Mouse (Mus musculus) telencephalon, adult 2 months (tissue): ENCODE measurements around the gene Rnf213.

Source experiments
- DNase-seq: peaks from one replicate; pipeline ENCODE4 v3.0.0-alpha.2; 2011; ENCODE audit warnings: low read depth, low spot score

Gene Rnf213

DNA sequence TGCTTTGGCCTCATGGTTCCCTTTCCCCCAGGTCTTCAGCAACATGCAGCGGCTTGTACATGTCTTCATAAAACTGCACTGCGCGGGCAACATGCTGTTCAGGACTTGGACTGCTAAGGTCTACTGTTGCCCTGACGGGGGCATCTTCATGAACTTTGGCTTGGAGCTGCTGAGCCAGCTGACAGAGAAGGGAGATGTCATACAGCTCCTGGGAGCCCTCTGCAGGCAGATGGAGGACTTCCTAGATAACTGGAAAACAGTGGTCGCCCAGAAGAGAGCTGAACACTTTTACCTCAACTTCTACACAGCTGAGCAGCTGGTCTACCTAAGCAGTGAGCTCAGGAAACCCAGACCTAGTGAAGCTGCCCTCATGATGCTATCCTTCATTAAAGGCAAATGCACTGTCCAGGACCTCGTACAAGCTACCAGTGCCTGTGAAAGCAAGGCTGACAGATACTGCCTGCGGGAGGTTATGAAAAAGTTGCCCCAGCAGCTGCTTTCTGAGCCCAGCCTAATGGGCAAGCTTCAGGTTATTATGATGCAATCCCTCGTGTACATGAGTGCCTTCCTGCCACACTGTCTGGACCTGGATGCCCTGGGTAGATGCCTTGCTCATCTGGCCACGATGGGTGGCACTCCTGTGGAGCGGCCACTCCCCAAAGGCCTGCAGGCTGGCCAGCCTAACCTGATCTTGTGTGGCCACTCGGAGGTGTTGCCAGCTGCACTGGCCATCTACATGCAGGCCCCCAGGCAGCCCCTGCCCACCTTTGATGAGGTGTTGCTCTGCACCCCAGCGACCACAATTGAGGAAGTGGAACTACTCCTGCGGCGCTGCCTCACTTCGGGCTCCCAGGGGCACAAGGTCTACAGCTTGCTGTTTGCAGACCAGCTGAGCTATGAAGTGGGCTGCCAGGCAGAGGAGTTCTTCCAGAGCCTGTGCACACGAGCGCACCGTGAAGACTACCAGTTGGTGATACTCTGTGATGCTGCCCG, 43.3 kb downstream of the Rnf213 start:
- no peak for DNase-seq

DNA sequence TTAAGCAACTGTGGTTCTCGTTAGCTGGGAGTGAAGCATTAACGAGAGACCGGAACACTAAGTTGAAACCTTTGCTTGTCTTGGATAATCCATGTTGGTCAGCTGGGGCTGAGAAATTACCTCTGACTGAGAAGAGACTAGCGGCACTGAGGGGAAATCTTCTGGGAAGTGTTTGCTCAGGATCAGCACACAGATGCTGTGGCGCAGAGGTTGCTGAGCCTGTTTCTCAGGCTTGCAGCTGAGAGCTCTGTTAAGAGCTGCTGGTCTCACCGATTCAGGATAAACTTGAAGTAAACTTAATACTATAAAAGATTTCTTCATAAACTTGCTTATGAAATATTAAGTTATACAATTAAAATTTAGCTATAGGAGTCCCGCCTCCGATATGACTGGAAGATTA, 45.9 kb downstream of the Rnf213 start:
- DNase-seq, result no peak

DNA sequence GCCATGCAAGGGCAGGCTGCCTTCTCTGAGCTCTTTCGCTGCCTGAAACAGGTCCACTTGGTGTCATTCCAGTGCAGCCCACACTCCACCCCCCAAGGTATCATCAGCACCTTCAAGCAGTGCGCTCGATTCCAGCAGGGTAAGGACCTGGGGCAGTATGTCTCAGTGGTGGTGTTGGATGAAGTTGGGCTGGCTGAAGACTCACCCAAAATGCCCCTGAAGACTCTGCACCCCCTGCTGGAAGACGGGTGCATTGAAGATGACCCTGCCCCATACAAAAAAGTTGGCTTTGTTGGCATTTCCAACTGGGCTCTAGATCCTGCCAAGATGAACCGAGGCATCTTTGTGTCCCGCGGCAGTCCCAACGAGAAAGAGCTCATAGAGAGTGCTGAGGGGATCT, 49.3 kb downstream of the Rnf213 start:
- no peak for DNase-seq

DNA sequence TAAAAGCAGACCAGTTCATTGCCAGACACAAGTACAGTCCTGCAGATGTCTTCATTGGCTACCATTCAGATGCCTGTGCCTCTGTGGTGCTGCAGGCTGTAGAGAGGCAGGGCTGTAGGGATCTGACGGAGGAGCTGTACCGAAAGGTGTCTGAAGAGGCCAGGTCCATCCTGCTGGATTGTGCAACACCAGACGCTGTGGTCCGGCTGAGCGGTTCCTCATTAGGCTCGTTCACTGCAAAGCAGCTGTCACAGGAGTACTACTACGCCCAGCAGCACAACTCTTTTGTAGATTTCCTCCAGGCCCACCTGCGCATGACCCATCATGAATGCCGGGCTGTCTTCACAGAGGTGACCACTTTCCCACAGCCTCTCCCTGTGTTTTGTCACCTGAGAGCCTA, 50.5 kb downstream of the Rnf213 start:
- DNase-seq, result no peak

DNA sequence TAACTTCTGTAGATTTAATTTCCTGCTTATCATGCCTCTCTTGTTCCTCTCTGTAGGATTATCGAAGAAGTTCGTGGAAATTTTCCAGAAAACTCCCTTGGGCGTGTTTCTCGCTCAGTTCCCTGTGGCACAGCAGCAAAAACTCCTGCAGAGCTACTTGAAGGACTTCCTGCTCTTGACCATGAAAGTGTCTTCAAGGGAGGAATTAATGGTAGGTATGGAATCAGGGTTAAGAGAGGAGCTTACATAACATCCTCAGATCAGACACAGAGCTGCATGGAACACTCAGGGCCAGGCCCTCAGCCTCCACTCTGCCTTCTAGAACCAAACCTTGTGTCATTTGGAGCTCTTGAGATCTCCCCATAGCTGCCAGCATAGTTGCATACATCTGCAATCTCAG, 63.2 kb downstream of the Rnf213 start:
- no peak for DNase-seq

DNA sequence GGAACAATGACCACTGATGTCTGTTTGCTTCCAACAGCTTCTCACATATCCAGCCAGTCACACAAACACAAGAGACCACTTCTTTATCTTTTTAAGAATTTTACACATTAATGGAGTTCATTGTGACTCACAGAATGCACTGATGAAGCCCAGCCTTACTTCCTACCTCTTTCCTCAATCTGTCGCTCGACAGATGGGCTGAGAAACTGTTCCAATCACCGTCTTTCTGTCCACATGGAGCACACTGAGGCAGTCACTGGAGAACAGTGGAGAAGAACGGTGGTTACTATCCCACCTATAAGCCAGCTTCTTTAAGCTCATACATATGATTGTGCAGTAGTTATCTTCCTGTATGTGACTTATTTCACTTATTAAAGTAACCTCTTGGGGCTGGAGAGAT, 85.0 kb downstream of the Rnf213 start:
- DNase-seq, result no peak

DNA sequence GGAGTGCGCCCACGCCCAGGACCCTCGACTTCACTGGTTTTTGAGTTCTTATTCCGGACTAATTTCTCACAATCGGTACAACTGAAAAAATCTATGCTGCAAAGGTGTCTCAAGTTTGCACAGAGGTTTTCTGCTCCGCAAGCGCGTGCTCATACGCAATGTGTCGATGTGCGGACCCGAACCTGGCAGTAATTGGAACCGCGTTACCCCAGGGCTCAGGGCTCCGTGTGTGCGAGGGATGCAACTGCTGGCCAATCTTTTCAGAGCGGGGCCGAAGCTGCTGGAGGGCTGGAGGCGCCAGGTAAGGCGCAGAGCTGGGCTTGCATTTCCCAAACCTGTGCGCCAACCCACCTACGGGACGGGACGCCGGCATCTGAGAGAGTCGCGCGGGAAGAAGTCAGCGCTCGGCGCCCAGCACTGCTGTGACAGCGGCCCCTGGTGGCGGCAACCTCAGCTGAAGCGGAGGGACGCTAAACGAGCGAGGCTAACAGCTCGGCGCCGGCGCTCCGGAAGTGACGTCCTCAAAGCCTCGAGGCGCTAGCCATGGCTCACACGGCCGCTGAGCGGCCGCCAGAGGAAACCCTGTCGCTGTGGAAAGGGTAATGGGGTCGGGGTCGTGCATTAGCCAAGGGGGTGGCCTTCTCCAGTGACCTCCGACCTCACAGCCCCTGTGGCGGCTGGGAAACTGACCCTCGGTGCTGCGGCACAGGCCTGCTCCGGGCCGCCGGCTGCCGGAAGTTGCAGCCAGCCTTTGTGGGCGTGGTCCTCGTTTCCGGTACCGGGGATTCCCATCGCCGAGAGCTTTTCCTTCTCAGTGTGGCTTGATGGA, 98.2 kb downstream of the Rnf213 start, which contains the start of gene Endov:
Gene Endov, plus strand, starts transcription at position 487 of the 829 bp plus-strand sequence.
- peak; percentile 97 for DNase-seq

DNA sequence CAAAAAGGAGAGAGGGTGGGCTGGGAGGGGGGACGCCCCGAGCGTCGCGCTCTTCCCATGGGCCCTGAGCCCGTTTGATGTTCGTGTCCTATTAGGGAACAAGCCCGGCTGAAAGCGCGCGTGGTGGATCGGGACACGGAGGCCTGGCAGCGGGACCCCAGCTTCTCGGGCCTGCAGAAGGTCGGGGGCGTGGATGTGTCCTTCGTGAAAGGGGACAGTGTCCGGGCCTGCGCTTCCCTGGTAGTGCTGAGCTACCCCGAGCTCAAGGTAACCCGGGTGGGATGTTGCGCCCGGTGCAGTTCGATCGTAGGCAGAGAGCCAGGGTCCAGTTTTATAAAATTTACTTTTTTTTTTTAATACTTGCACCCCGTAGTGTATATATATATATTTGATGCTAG, 98.8 kb downstream of the Rnf213 start:
- no peak for DNase-seq

DNA sequence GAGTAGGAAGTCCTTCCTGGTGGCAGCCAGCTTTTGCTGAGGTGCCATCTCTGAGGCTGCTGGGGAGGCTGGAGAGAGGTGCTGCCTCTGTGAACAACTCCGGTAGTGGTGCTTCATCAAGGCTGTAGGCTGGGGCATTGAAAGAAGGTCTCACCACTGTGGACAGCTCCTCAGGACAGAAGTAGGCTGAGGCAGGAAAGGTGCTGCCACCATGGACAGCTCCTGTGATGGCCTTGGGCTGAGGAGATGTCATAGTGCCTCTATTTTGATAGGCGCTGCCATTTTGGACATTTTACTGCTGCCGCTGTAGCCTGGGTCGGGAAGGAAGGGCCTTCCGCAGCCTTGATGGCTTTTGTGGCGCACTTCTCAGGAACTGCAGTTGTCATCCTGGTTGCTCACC, 99.9 kb downstream of the Rnf213 start:
- no peak for DNase-seq

DNA sequence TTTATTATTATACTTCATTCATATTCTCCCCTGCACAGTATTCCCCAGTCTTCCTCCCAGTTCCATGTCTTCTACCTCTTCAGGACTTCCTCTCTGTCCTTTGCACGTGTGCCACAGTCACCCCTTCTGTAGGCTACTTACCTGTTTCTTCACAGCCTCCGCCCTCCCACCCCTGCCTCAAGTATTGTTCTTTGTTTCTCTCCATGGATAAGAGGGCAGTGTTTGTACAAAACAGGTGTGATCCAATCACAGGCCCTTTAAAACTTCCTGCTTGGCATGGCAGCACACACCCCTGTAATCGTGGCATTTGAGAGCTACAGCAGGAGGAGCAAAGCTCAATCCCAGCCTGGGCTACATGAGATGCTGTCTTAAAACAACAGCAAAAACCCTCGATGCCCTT, 100.6 kb downstream of the Rnf213 start:
- no peak for DNase-seq

DNA sequence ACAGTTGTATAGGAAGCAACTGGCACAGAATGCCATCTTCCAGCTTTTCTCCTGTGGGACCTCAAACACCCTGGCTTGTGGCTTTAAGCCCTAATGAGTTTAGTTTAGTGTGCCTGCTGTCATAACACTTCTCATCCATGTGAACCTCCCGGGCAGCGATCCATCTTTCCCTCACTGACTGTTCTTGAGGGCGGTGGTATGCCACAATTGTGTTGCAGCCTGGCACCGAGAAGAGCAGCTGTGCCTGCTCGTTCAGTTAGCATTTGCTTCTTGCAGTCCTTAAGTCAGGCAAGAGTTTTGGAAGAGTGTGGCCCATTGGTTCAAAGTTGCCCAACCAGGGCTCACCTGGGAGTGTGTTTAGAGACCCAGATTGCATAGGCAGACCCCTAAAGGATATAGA, 103.2 kb downstream of the Rnf213 start:
- no peak for DNase-seq

DNA sequence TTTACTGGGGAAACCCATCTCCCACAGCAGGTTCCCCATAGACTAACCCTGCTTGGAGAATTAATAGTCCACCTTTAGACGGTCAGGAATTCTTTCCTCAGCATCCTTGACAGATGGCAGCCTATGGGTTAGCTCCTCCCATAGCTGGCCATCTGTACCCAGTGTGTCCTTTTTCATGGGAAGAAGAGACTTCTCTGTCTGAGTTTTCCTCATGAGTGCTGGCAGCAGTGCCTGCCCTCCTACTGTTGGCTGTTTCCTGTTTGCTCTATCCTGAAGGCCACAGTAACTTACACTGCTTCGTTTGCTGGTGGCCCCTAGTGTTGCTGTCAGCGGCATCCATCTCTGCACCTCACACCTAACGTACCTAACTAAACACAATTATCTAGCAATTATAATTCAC, 104.6 kb downstream of the Rnf213 start:
- DNase-seq, result no peak

DNA sequence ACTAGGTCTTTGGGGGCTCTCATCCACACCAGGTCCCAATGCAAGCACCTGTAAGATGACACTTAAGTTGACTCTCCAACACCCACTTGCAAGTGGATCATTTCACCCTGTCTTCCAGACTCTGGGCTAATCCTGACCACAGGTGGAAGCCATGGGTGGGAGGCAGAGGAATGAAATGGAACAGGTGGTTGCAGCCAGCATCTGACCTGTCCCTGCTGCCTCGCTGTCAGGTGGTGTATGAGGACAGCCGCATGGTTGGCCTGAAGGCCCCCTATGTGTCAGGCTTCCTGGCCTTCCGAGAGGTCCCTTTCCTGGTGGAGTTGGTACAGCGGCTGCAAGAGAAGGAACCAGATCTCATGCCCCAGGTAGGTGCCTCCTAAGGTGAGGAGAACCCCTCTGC, 106.4 kb downstream of the Rnf213 start:
- DNase-seq, result no peak

DNA sequence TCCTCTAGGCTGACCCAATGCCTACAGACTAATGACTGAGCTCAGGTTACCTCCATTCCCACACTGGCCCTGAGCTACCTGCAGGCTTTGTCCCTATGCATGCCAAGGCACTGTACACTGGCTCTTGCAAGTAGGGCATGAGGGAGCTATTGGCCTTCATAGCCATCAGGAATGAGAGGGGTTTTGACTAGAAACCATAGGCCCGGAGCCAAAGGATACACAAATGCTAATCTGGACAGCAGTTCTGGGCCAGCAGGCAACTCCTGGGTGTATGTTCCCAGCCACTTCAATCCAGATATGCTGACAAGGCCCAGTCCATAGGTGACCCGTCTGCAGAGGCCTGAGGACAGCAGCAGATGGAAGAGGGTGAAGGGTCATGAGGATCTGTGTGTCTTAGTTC, 107.1 kb downstream of the Rnf213 start:
- no peak for DNase-seq

DNA sequence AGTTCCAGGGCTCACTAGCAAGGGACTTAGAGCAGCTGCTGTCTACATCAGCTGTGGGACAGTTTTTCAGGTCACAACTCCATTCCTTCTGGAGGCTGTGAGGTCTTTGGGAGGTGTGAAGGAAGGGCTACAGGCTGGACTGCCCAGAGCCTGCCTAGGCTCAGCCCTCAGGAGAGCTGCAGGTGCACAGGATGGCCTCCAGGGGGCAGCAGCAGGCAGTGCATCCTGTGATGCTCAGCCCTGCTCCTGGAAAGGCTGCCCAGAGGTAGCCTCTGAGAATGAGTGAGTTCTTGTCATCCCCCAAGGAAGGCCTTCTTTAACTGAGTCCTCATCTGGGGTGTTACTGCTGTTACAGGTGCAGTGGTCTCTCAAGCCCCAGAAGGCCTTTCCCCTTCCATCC, 110.8 kb downstream of the Rnf213 start:
- no peak for DNase-seq

DNA sequence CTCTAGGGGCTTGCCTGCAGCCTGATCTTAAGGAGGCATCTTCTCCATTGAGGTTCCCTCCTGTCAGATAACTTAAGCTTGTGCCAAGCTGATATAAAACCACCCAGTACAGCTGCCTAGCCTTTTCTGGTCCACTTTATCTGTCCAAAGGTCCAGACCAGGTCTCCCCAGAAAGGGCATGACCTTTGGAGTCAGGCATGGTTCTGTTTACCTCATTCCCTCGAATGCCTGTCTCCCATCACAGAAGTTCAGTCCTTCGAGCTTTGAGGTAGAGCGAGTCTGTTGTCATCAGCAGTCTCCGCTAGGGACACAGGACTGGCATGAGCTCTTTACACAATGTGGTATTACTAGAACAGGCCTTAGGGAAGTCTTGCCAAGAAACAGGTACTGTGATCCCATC, 113.5 kb downstream of the Rnf213 start:
- DNase-seq, result no peak

DNA sequence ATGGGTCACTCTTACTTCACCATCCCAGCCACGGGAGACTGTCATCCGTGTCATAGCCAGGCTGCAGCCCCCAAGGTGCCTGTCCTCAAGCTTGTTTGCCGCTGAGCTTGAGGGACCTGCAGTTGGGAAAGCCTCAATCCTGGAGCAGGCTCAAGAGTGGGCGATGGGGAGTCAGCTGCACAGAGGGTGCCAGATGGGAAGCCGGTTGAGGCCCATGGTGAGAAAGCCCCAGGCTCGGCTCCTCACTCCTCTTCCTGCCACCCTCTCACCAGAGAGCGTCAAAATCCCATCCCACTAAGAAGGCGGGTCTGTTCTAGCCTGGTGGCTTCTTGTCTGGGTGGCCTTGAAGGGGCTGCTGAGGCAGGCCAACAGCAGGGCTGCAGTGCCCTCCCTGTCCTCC, 114.9 kb downstream of the Rnf213 start:
- peak; percentile 79 for DNase-seq

DNA sequence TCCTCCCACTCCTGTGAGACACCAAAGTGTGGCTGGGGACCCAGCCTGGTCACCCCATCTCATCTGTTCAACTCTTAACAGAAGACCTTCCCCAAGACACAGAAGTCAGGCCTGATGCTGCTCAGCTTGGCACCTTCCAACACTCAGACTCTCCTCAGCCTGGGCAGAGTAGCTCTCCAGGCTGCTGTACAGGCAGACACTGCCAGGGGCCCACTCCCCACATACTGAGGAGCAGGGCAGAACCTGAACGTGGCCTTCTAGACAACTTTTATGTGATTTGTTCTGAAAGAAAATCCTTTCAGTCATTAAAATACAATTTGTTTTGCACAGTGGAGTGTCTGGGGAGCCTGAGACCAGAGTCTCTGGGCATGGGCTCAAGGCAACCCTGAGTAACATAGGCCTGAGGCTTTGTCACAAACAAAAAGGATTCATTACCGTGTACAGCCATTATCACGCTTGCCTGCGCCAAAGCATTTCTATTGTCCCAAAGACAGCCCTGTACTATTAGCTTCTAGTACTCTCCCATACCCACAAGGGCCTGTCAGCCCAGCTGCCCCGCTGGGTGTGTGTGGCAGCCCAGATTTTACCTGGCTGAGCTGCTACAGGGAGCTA, 116.4 kb downstream of the Rnf213 start:
- DNase-seq, result no peak

DNA sequence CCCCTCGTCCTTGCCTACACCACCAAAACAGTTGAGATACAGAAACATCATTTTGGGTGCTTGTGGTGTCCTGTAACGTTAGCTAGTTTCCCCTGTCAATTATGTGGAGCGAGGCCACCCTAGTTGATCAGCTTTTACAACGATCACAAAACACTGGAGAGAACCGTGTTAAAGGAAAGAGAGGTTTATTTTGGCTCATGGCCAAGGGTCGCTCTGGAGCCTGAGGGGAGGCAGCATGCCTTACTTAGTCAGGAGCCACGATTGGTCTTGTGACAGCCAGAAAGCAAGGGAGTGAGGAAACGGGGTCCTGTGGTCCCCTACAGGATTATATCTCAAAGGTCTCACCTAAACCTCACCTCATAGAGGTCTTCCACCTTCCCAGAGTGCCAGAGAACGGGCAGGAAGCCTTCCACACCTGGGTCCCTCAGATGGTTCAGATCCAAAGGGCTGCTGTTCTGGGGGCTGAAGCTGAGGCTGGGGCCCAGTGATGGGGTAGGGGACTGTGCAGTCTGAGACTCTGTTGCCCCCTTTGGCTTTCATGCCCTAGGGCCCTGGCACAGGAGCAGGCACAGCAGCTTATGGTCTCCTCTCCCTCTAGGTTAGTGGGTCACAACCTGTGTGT, 120.2 kb downstream of the Rnf213 start:
- no peak for DNase-seq

DNA sequence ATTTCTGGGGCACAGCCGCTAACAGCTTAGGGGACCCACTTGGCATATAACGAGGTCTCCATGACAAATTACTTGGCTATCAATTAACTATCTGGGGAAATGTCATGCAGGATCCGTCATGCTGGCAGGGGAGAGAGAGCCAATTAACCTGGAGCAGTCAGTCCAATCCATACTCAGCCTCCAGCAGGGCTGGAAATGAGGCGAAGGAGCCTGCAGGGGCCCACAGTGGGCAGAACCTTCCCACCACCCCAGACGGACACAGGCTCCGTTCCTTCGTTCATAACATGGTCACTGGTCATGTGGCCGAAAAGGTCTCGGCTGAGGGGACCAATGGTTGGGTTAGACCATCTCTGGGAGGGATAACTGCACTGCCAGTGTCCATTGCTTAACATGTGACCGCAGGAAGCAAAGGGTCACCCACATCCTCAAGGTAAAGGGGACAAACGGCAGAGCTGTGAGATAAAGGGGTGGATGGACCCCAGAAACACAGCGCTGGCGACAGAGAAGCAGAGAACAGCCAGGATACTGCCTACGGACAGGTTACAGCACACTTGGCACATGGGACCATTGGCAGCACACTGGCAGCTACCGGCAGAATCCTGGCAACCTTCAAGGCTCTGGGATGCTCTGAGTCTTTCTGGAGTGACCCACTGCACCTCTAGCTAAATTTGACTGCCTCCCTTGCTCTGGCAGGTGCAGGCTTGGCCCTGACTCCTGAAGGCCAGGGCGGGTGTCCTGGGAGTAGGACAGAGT, 121.4 kb downstream of the Rnf213 start:
- DNase-seq, result no peak
